Mouse (Mus musculus): ENCODE results near the gene Bora. TPM values are rescaled to one million over a fixed set of nuclear protein-coding genes. Genes with fewer than 3 reads are reported as not detected.

The Bora gene
- polyA plus RNA-seq, 1 experiment from 2014 or later, result 71.3 TPM

DNA sequence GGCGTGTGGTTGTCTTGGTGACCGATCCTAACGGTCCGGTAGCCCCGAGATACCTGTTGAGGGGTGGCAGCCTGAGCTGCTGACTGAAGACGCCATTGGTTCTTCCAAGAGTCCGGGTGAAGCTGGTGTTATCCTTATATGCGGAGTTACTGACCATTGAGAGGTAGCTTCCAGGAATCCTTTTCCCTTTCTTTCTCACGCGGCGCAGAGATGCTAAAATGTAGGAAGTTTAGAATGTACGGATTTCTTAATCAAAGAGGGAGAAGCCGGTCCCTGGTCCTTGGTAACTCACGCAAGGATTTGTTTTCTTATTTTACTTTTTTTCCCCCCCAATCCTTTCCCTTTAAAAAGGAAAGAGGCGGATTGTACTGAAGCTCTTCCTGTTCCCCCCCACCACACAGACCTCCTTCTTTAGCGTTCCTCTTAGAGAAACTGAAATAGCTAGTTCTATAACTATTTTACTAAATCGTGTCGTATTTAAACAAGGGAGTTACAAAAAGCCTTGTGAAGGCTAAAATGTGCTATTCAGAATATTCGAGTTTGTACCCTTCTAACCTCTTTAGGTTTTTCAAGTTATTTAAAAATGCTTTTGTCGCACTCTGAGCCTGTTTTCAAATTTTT lies 54.1 kb downstream of the Bora start:
- Histone ChIP-seq H3K9ac (ENCODE audit: low read depth, low read length) (peak overlapping the region; percentile 33; the same call in 1 of the 2 replicates), H3K4me3 (ENCODE audit: low read depth, low read length) (peak overlapping the region; percentile 93), H3K4me2 (replicated peaks; ENCODE audit: low read depth, low read length) (peak overlapping the region; percentile 41), H3K36me3 (ENCODE audit: control insufficient read depth, insufficient read depth, low read length) (0 out of 2 replicates have a peak, but pooled peaks cover 3% of the 10 kb centered on the region), H3K27me3 (ENCODE audit: control insufficient read depth, insufficient read depth, low read length) (no peaks in the 10 kb centered on the region), H3K9me3 (ENCODE audit: control insufficient read depth, low read length) (no peaks in the 10 kb centered on the region), H3K4me1 (replicated peaks; ENCODE audit: control insufficient read depth, insufficient read depth, low read length) (no peaks in the 10 kb centered on the region), H3K27ac (ENCODE audit: low read depth, low read length) (no peak overlapping the region)
- DNase-seq (ENCODE audit: low spot score) (no peak), ATAC-seq (ENCODE audit: low FRiP score) (peak; percentile 4; the same call in 1 of the 2 replicates)
- 7% methylated on average over 20 of the region's 20 CpGs for WGBS

DNA sequence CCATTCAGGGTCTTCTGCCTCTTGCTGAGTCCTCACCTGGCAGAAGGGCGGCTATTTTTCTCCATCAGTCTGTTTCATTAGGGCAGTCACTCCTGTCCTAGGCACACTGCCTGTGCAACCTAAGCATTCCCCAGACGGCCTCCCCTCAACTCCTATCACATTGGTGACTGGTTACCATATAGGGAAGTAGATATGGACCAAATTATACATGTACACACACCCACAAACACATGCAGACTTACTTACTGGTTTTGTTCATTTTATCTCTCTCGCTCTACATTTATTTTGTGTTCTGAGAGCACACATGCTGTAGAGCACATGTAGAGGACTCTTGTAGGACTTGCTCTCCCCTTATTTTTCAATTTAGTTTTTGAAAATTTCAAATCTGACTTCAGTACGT lies 57.0 kb downstream of the Bora start:
- Histone ChIP-seq H3K27ac (ENCODE audit: low read depth, low read length) (no peak overlapping the region), H3K4me2 (replicated peaks; ENCODE audit: low read depth, low read length) (no peak overlapping the region), H3K9me3 (ENCODE audit: control insufficient read depth, low read length) (no peaks in the 10 kb centered on the region), H3K4me1 (replicated peaks; ENCODE audit: control insufficient read depth, insufficient read depth, low read length) (no peaks in the 10 kb centered on the region), H3K9ac (ENCODE audit: low read depth, low read length) (no peak overlapping the region), H3K27me3 (ENCODE audit: control insufficient read depth, insufficient read depth, low read length) (no peaks in the 10 kb centered on the region), H3K4me3 (ENCODE audit: low read depth, low read length) (no peak overlapping the region), H3K36me3 (ENCODE audit: control insufficient read depth, insufficient read depth, low read length) (peaks cover 3% of the 10 kb centered on the region; the same call in 1 of the 2 replicates)
- ATAC-seq (ENCODE audit: low FRiP score) (no peak), DNase-seq (ENCODE audit: low spot score) (no peak)
- 95% methylated on average over 4 of the region's 4 CpGs for WGBS

GRCm38 (mm10) chr14:99104542-99105123 lies 58.6 kb downstream of the Bora start:
- Histone ChIP-seq H3K9ac (ENCODE audit: low read depth, low read length) (no peak overlapping the region), H3K9me3 (ENCODE audit: control insufficient read depth, low read length) (no peaks in the 10 kb centered on the region), H3K27me3 (ENCODE audit: control insufficient read depth, insufficient read depth, low read length) (no peaks in the 10 kb centered on the region), H3K4me3 (ENCODE audit: low read depth, low read length) (no peak overlapping the region), H3K4me2 (replicated peaks; ENCODE audit: low read depth, low read length) (no peak overlapping the region), H3K4me1 (replicated peaks; ENCODE audit: control insufficient read depth, insufficient read depth, low read length) (no peaks in the 10 kb centered on the region), H3K27ac (ENCODE audit: low read depth, low read length) (no peak overlapping the region), H3K36me3 (ENCODE audit: control insufficient read depth, insufficient read depth, low read length) (peaks cover 6% of the 10 kb centered on the region)
- WGBS, result 94% methylated on average over 6 of the region's 6 CpGs
- ATAC-seq (ENCODE audit: low FRiP score) (no peak), DNase-seq (ENCODE audit: low spot score) (no peak)

GRCm38 (mm10) chr14:99106671-99107070 lies 60.6 kb downstream of the Bora start:
- ATAC-seq (ENCODE audit: low FRiP score), result no peak
- Histone ChIP-seq H3K4me2 (replicated peaks; ENCODE audit: low read depth, low read length) (no peak overlapping the region), H3K9me3 (ENCODE audit: control insufficient read depth, low read length) (no peaks in the 10 kb centered on the region), H3K27ac (ENCODE audit: low read depth, low read length) (no peak overlapping the region), H3K4me1 (replicated peaks; ENCODE audit: control insufficient read depth, insufficient read depth, low read length) (no peaks in the 10 kb centered on the region), H3K27me3 (ENCODE audit: control insufficient read depth, insufficient read depth, low read length) (no peaks in the 10 kb centered on the region), H3K9ac (ENCODE audit: low read depth, low read length) (no peak overlapping the region), H3K4me3 (ENCODE audit: low read depth, low read length) (no peak overlapping the region), H3K36me3 (ENCODE audit: control insufficient read depth, insufficient read depth, low read length) (peaks cover 6% of the 10 kb centered on the region)
- WGBS, result 92% methylated on average over 2 of the region's 2 CpGs
- no peak for DNase-seq (ENCODE audit: low spot score)

DNA sequence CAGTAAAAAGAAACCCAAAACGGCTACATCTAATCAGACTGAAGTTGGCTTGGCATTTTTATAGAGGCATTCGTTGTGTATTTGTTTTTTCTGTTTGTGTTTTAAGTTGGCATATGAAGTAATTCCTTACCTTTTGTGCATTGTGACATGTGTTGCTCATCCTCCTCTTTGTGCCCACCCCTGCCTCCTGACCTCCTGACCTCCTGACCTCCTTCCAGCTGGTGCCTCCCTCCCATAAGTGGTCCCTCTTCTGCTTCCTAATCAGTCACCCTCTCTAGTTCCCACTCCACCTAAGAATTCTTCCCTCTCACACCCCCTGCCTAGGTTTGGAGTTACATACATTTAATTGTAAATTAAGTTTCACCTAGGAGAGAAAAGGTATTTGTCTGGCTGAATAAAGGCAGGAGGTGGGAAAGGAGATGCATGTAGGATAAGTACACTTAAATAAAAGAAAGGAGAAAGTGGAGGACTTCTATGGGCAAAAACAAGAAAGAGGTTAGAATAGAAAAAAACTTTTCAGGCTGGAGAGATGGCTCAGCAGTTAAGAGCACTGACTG lies 61.7 kb downstream of the Bora start:
- ATAC-seq (ENCODE audit: low FRiP score), result no peak
- no peak overlapping the region for H3K27ac ChIP-seq (ENCODE audit: low read depth, low read length)
- no peaks in the 10 kb centered on the region for H3K9me3 ChIP-seq (ENCODE audit: control insufficient read depth, low read length)
- DNase-seq (ENCODE audit: low spot score), result no peak
- no peak overlapping the region for H3K4me3 ChIP-seq (ENCODE audit: low read depth, low read length)
- H3K36me3 ChIP-seq (ENCODE audit: control insufficient read depth, insufficient read depth, low read length), result peaks cover 6% of the 10 kb centered on the region
- no peak overlapping the region for H3K4me2 ChIP-seq (replicated peaks; ENCODE audit: low read depth, low read length)
- H3K4me1 ChIP-seq (replicated peaks; ENCODE audit: control insufficient read depth, insufficient read depth, low read length), result no peaks in the 10 kb centered on the region
- H3K9ac ChIP-seq (ENCODE audit: low read depth, low read length), result no peak overlapping the region
- no peaks in the 10 kb centered on the region for H3K27me3 ChIP-seq (ENCODE audit: control insufficient read depth, insufficient read depth, low read length)
- 50% methylated on average over 2 of the region's 2 CpGs for WGBS

DNA sequence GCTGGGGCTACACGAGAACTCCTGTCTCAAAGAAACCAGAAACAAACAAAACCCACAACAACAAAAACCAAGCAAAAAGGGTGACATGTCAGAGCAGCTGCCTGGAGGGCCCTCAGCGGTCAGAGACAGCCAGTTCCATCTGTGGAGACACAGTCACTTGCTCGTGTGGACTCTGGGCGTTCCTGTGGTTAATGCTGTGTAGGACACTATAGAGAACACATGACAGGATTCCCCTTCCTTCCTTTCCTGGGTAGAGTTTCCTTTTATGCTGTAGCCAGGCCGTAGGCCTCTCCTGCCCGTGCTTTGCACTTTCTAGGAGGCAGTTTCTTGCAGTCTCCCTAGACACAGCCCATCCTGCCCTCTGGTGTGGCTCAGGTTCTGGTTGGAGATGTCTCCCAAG lies 62.7 kb downstream of the Bora start:
- no peak overlapping the region for H3K9ac ChIP-seq (ENCODE audit: low read depth, low read length)
- H3K36me3 ChIP-seq (ENCODE audit: control insufficient read depth, insufficient read depth, low read length), result peaks cover 6% of the 10 kb centered on the region
- H3K4me1 ChIP-seq (replicated peaks; ENCODE audit: control insufficient read depth, insufficient read depth, low read length), result no peaks in the 10 kb centered on the region
- ATAC-seq (ENCODE audit: low FRiP score) (no peak), DNase-seq (ENCODE audit: low spot score) (no peak)
- H3K27ac ChIP-seq (ENCODE audit: low read depth, low read length), result no peak overlapping the region
- H3K4me3 ChIP-seq (ENCODE audit: low read depth, low read length), result no peak overlapping the region
- no peaks in the 10 kb centered on the region for H3K9me3 ChIP-seq (ENCODE audit: control insufficient read depth, low read length)
- WGBS, result 96% methylated on average over 6 of the region's 6 CpGs
- no peaks in the 10 kb centered on the region for H3K27me3 ChIP-seq (ENCODE audit: control insufficient read depth, insufficient read depth, low read length)
- no peak overlapping the region for H3K4me2 ChIP-seq (replicated peaks; ENCODE audit: low read depth, low read length)

DNA sequence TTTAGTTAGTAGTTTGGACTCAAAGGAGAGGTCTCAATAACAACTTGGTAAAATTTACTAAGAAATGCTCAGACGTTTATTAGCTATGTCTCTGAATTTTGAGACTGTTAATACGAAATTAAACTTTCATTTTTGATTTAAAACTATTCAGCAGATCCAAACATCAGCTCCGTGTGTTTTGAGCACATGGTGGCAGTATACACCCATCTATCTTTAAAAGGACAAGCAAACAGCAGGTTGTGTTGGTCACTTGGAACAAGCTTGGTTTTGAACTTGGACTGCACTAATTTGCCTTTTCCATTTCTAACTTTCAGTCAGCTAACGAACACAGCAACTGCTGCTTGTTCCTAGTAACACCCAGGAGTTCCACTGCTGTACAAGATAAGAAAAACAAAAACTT lies 71.6 kb downstream of the Bora start:
- no peak for ATAC-seq (ENCODE audit: low FRiP score)
- H3K9me3 ChIP-seq (ENCODE audit: control insufficient read depth, low read length), result no peaks in the 10 kb centered on the region
- no peak overlapping the region for H3K9ac ChIP-seq (ENCODE audit: low read depth, low read length)
- H3K4me3 ChIP-seq (ENCODE audit: low read depth, low read length), result no peak overlapping the region
- no peak overlapping the region for H3K4me2 ChIP-seq (replicated peaks; ENCODE audit: low read depth, low read length)
- no peaks in the 10 kb centered on the region for H3K36me3 ChIP-seq (ENCODE audit: control insufficient read depth, insufficient read depth, low read length)
- no peaks in the 10 kb centered on the region for H3K27me3 ChIP-seq (ENCODE audit: control insufficient read depth, insufficient read depth, low read length)
- DNase-seq (ENCODE audit: low spot score), result no peak
- no peak overlapping the region for H3K27ac ChIP-seq (ENCODE audit: low read depth, low read length)
- WGBS, result 86% methylated on average over 4 of the region's 4 CpGs
- no peaks in the 10 kb centered on the region for H3K4me1 ChIP-seq (replicated peaks; ENCODE audit: control insufficient read depth, insufficient read depth, low read length)

GRCm38 (mm10) chr14:99121584-99122339 lies 75.7 kb downstream of the Bora start:
- Histone ChIP-seq H3K4me2 (replicated peaks; ENCODE audit: low read depth, low read length) (no peak overlapping the region), H3K4me3 (ENCODE audit: low read depth, low read length) (no peak overlapping the region), H3K9ac (ENCODE audit: low read depth, low read length) (no peak overlapping the region), H3K9me3 (ENCODE audit: control insufficient read depth, low read length) (no peaks in the 10 kb centered on the region), H3K27ac (ENCODE audit: low read depth, low read length) (no peak overlapping the region), H3K4me1 (replicated peaks; ENCODE audit: control insufficient read depth, insufficient read depth, low read length) (no peaks in the 10 kb centered on the region), H3K27me3 (ENCODE audit: control insufficient read depth, insufficient read depth, low read length) (no peaks in the 10 kb centered on the region), H3K36me3 (ENCODE audit: control insufficient read depth, insufficient read depth, low read length) (no peaks in the 10 kb centered on the region)
- DNase-seq (ENCODE audit: low spot score), result no peak
- 85% methylated on average over 11 of the region's 11 CpGs for WGBS
- no peak for ATAC-seq (ENCODE audit: low FRiP score)
